Mouse (Mus musculus) MEL (cell line): Measurements from ENCODE around the gene Gpr158. TPM values are rescaled to one million over a fixed set of nuclear protein-coding genes. Genes with fewer than 3 reads are reported as not detected.

Source experiments
- DNase-seq: peaks from one replicate; pipeline ENCODE4 v3.0.0; 2011; ENCODE audit warnings: low read depth, low spot score
- H3K27ac ChIP-seq: 2 replicates; pipeline ENCODE4 v1.5.1; 2012; ENCODE audit warnings: low read depth, mild to moderate bottlenecking, control low read depth, low read length, moderate library complexity; ENCODE audit not compliant: control insufficient read depth
- H3K27me3 ChIP-seq, 2 experiments: fragments of 150-350 bp in 1 of 2; sonication (generic) in 1 of 2; 2 replicates each; pipeline ENCODE4 v1.6.1; 2012; ENCODE audit warnings: low read length in 2 of 2, mild to moderate bottlenecking in 2 of 2, improper control_type of control experiment in 1 of 2, moderate library complexity in 1 of 2; ENCODE audit not compliant: insufficient read depth in 2 of 2, control insufficient read depth in 1 of 2
- H3K36me3 ChIP-seq, 2 experiments: 2 replicates each; pipeline ENCODE4 v1.6.1; 2012 to 2014; ENCODE audit warnings: low read length in 2 of 2, improper control_type of control experiment in 1 of 2, inconsistent platforms in 1 of 2, mild to moderate bottlenecking in 1 of 2; ENCODE audit not compliant: insufficient read depth in 2 of 2, control insufficient read depth in 1 of 2
- H3K4me1 ChIP-seq, 2 experiments: fragments of 150-350 bp in 1 of 2; sonication (generic) in 1 of 2; 2 replicates each; pipeline ENCODE4 v1.6.1; 2012; ENCODE audit warnings: low read length in 2 of 2, improper control_type of control experiment in 1 of 2, mild to moderate bottlenecking in 1 of 2; ENCODE audit not compliant: insufficient read depth in 2 of 2, control insufficient read depth in 1 of 2
- H3K4me3 ChIP-seq, 2 experiments: fragments of 150-350 bp in 1 of 2; sonication (generic) in 1 of 2; 2 replicates each; pipeline ENCODE4 v1.5.1; 2012; ENCODE audit warnings: low read depth in 2 of 2, low read length in 2 of 2, mild to moderate bottlenecking in 2 of 2, moderate library complexity in 2 of 2, control low read depth in 1 of 2, improper control_type of control experiment in 1 of 2; ENCODE audit not compliant: control insufficient read depth in 1 of 2, insufficient read depth in 1 of 2
- H3K79me2 ChIP-seq: 2 replicates; pipeline ENCODE4 v1.6.1; 2012; ENCODE audit warnings: mild to moderate bottlenecking, low read length, moderate library complexity; ENCODE audit not compliant: control insufficient read depth, poor library complexity, insufficient read depth
- H3K9ac ChIP-seq: 2 replicates; pipeline ENCODE4 v1.6.1; 2012; ENCODE audit warnings: low read depth, mild to moderate bottlenecking, control low read depth, low read length, moderate library complexity; ENCODE audit not compliant: control insufficient read depth, poor library complexity, severe bottlenecking
- H3K9me3 ChIP-seq: fragments of 150-350 bp; sonication (generic); replicated peaks from 2 replicates; pipeline ENCODE4 v1.6.1; 2012; ENCODE audit warnings: mild to moderate bottlenecking, low read length, improper control_type of control experiment, moderate library complexity; ENCODE audit not compliant: insufficient read depth
- CHD2 ChIP-seq: IDR thresholded peaks from 2 replicates; pipeline ENCODE4 v1.6.1; 2011; ENCODE audit warnings: low read length, improper control_type of control experiment
- CTCF ChIP-seq, 3 experiments: IDR thresholded peaks in 2 of 3; conservative IDR thresholded peaks in 1 of 3; 2 replicates each; pipeline ENCODE4 v1.5.1; 2011 to 2012; ENCODE audit warnings: low read length in 3 of 3, low read depth in 2 of 3, mild to moderate bottlenecking in 2 of 3, improper control_type of control experiment in 1 of 3, inconsistent platforms in 1 of 3, mixed read lengths in 1 of 3, moderate library complexity in 1 of 3; ENCODE audit not compliant: control insufficient read depth in 1 of 3, insufficient read depth in 1 of 3, poor library complexity in 1 of 3, severe bottlenecking in 1 of 3
- E2F4 ChIP-seq: IDR thresholded peaks from 2 replicates; pipeline ENCODE4 v1.6.1; 2011; ENCODE audit warnings: low read depth, low read length, improper control_type of control experiment, borderline replicate concordance
- EP300 ChIP-seq, 2 experiments: IDR thresholded peaks; 2 replicates each; pipeline ENCODE4 v1.6.1; 2011; ENCODE audit warnings: improper control_type of control experiment in 2 of 2, low read length in 2 of 2, low read depth in 1 of 2, mild to moderate bottlenecking in 1 of 2
- GABPA ChIP-seq: IDR thresholded peaks from 2 replicates; pipeline ENCODE4 v1.6.1; 2012; ENCODE audit warnings: low read depth, mild to moderate bottlenecking, inconsistent platforms, low read length, improper control_type of control experiment, moderate library complexity
- HCFC1 ChIP-seq: IDR thresholded peaks from 2 replicates; pipeline ENCODE4 v1.6.1; 2012; ENCODE audit warnings: low read depth, mild to moderate bottlenecking, inconsistent platforms, low read length, improper control_type of control experiment, moderate library complexity
- JUND ChIP-seq: IDR thresholded peaks from 2 replicates; pipeline ENCODE4 v1.6.1; 2011; ENCODE audit warnings: low read depth, mild to moderate bottlenecking, improper control_type of control experiment, low read length
- MAX ChIP-seq: IDR thresholded peaks from 2 replicates; pipeline ENCODE4 v1.6.1; 2011; ENCODE audit warnings: low read length, improper control_type of control experiment
- MAZ ChIP-seq: IDR thresholded peaks from 2 replicates; pipeline ENCODE4 v1.6.1; 2012; ENCODE audit warnings: low read depth, mild to moderate bottlenecking, inconsistent platforms, low read length, improper control_type of control experiment
- MEF2A ChIP-seq: IDR thresholded peaks from 2 replicates; pipeline ENCODE4 v1.6.1; 2014; ENCODE audit warnings: low read depth, mild to moderate bottlenecking, inconsistent platforms, low read length, improper control_type of control experiment; ENCODE audit not compliant: poor library complexity, insufficient replicate concordance, severe bottlenecking; ENCODE audit errors: extremely low read depth
- MXI1 ChIP-seq: IDR thresholded peaks from 2 replicates; pipeline ENCODE4 v1.6.1; 2011; ENCODE audit warnings: mild to moderate bottlenecking, low read depth, low read length, improper control_type of control experiment
- NELFE ChIP-seq: IDR thresholded peaks from 2 replicates; pipeline ENCODE4 v1.6.1; 2011; ENCODE audit warnings: low read depth, low read length, improper control_type of control experiment
- POLR2AphosphoS2 ChIP-seq: IDR thresholded peaks from 2 replicates; pipeline ENCODE4 v1.6.1; 2011; ENCODE audit warnings: low read length, improper control_type of control experiment
- POLR2AphosphoS5 ChIP-seq: IDR thresholded peaks from 2 replicates; pipeline ENCODE4 v1.6.1; 2012; ENCODE audit warnings: low read depth, borderline replicate concordance, mild to moderate bottlenecking, inconsistent platforms, low read length, moderate library complexity, mixed read lengths
- RAD21 ChIP-seq: IDR thresholded peaks from 2 replicates; pipeline ENCODE4 v1.6.1; 2011; ENCODE audit warnings: mild to moderate bottlenecking, low read depth, low read length, improper control_type of control experiment
- RCOR1 ChIP-seq: IDR thresholded peaks from 2 replicates; pipeline ENCODE4 v1.6.1; 2012; ENCODE audit warnings: low read depth, mild to moderate bottlenecking, inconsistent platforms, low read length, improper control_type of control experiment
- SIN3A ChIP-seq: IDR thresholded peaks from 2 replicates; pipeline ENCODE4 v1.6.1; 2012; ENCODE audit warnings: low read length, improper control_type of control experiment, inconsistent platforms
- TAL1 ChIP-seq: IDR thresholded peaks from 2 replicates; pipeline ENCODE4 v1.6.1; 2012; ENCODE audit warnings: mild to moderate bottlenecking, inconsistent platforms, low read length, moderate library complexity, mixed read lengths
- TBP ChIP-seq: IDR thresholded peaks from 2 replicates; pipeline ENCODE4 v1.8.0; 2011; ENCODE audit warnings: low read depth, low read length, improper control_type of control experiment
- USF1 ChIP-seq: IDR thresholded peaks from 2 replicates; pipeline ENCODE4 v1.6.1; 2014; ENCODE audit warnings: low read depth, mild to moderate bottlenecking, inconsistent platforms, low read length, improper control_type of control experiment, moderate library complexity
- USF2 ChIP-seq, 2 experiments: IDR thresholded peaks; 2 replicates each; pipeline ENCODE4 v1.6.1; 2011 to 2012; ENCODE audit warnings: improper control_type of control experiment in 2 of 2, low read length in 2 of 2, borderline replicate concordance in 1 of 2, inconsistent platforms in 1 of 2, low read depth in 1 of 2, mild to moderate bottlenecking in 1 of 2; ENCODE audit not compliant: insufficient read depth in 1 of 2
- ZMIZ1 ChIP-seq: IDR thresholded peaks from 2 replicates; pipeline ENCODE4 v1.6.1; 2012; ENCODE audit warnings: low read depth, mild to moderate bottlenecking, inconsistent platforms, low read length, improper control_type of control experiment, moderate library complexity
- polyA plus RNA-seq, 2 experiments: library from polyadenylated mRNA; stranded (reverse) in 1 of 2; unstranded in 1 of 2; fragments of >175 nt in 1 of 2; fragments of >200 nt in 1 of 2; gene quantifications; 2 replicates each; pipeline versions ENCODE4 v1.2.1 to v1.2.4; 2012; ENCODE audit warnings: low replicate concordance in 2 of 2, low read depth in 1 of 2; ENCODE audit not compliant: insufficient read length in 2 of 2, insufficient read depth in 1 of 2, missing spikeins in 1 of 2
- total RNA-seq: library from RNA; depleted of rRNA; stranded (reverse); fragments of 300-350 nt; gene quantifications from 2 replicates; pipeline ENCODE4 v1.2.3, GENCODE M21; 2012

Gene Gpr158
- total and polyA plus RNA-seq, 3 experiments = not detected

GRCm38 (mm10) chr2:21676839-21677123 lies 309.4 kb downstream of the Gpr158 start:
- H3K27me3 ChIP-seq = no peaks in the 10 kb centered on the region
- H3K4me3 ChIP-seq = no peak overlapping the region
- H3K36me3 ChIP-seq = no peaks in the 10 kb centered on the region
- no peaks in the 10 kb centered on the region for H3K9me3 ChIP-seq
- TF ChIP-seq TBP (no peak), EP300 (IDR thresholded peaks at IDR 0.05; ENCODE audit: low read depth in 1 of 2, low read length in 2 of 2) (no peak), POLR2AphosphoS5 (no peak), GABPA (no peak), ZMIZ1 (no peak), SIN3A (no peak), USF1 (no peak), TAL1 (no peak), POLR2AphosphoS2 (no peak), MAX (no peak), JUND (no peak), CTCF (IDR thresholded peaks at IDR 0.05 in 2 of 3, conservative IDR thresholded peaks at IDR 0.05 in 1 of 3; ENCODE audit: control insufficient read depth in 1 of 3, insufficient read depth in 1 of 3, low read depth in 2 of 3, low read length in 3 of 3, poor library complexity in 1 of 3, severe bottlenecking in 1 of 3) (no peak), MEF2A (no peak), MXI1 (no peak), HCFC1 (no peak)
- no peak overlapping the region for H3K9ac ChIP-seq
- H3K79me2 ChIP-seq = no peaks in the 10 kb centered on the region
- no peak for DNase-seq
- H3K4me1 ChIP-seq = no peaks in the 10 kb centered on the region
- no peak overlapping the region for H3K27ac ChIP-seq

GRCm38 (mm10) chr2:21680735-21681270 lies 313.5 kb downstream of the Gpr158 start:
- Histone ChIP-seq H3K27me3 (no peaks in the 10 kb centered on the region), H3K9ac (no peak overlapping the region), H3K4me1 (no peaks in the 10 kb centered on the region), H3K79me2 (no peaks in the 10 kb centered on the region), H3K4me3 (no peak overlapping the region), H3K9me3 (no peaks in the 10 kb centered on the region), H3K27ac (no peak overlapping the region), H3K36me3 (no peaks in the 10 kb centered on the region)
- no peak for TF ChIP-seq NELFE
- TF ChIP-seq TAL1 = no peak
- no peak for TF ChIP-seq MAZ
- TF ChIP-seq POLR2AphosphoS5 = no peak
- no peak for TF ChIP-seq USF1
- TF ChIP-seq CHD2 = no peak
- no peak for TF ChIP-seq USF2 (IDR thresholded peaks at IDR 0.05; ENCODE audit: borderline replicate concordance in 1 of 2, insufficient read depth in 1 of 2, low read depth in 1 of 2, low read length in 2 of 2)
- TF ChIP-seq RCOR1 = no peak
- no peak for TF ChIP-seq CTCF (IDR thresholded peaks at IDR 0.05 in 2 of 3, conservative IDR thresholded peaks at IDR 0.05 in 1 of 3; ENCODE audit: control insufficient read depth in 1 of 3, insufficient read depth in 1 of 3, low read depth in 2 of 3, low read length in 3 of 3, poor library complexity in 1 of 3, severe bottlenecking in 1 of 3)
- no peak for TF ChIP-seq RAD21
- no peak for TF ChIP-seq MAX
- no peak for TF ChIP-seq TBP
- no peak for TF ChIP-seq E2F4
- TF ChIP-seq HCFC1 = no peak
- no peak for TF ChIP-seq EP300 (IDR thresholded peaks at IDR 0.05; ENCODE audit: low read depth in 1 of 2, low read length in 2 of 2)
- no peak for DNase-seq
